Mouse (Mus musculus): Measurements from ENCODE around the gene Tubd1. TPM values are rescaled to one million over a fixed set of nuclear protein-coding genes. Genes with fewer than 3 reads are reported as not detected.

Gene Tubd1
- total and polyA plus RNA-seq, 2 experiments from 2014 or later, result 2.5 to 8.0 TPM

DNA sequence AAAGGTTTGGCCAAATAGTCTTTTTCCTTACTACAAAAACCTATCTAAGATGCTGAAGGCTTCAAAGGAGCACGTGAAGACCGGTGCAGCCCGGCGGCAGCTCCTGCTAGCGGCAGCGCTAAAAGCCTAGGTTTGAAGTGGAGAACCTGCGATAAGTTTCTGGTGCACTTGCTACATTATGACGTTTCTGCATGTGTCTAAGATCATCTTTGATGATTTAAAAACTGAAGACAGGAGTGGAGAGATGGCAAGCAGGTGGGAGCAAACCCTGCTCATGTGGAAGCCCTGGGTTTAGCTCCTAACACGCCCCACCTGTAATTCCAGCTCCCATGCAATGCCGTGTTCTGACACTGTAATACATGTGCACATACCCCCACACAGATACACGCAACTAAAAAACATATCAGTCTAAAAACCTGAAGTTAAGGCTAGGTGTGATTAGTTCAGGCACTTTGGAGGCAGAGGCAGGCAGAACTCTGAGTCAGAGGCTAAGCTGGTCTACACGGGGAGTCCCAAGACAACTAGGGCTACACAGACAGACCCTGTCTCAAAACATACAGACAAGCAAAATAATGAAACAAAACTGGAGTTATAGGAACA, 37.3 kb downstream of the Tubd1 start:
- Histone ChIP-seq H3K36me3 (replicated peaks; ENCODE audit: control insufficient read depth, insufficient read depth, low read length) (no peaks in the 10 kb centered on the region), H3K9ac (replicated peaks; ENCODE audit: low read depth, low read length) (no peak overlapping the region), H3K4me1 (ENCODE audit: control insufficient read depth, insufficient read depth) (peaks cover 34% of the 10 kb centered on the region), H3K4me3 (ENCODE audit: low read depth, low read length) (0 out of 2 replicates have a peak overlapping the region, but pooled peaks have one; percentile 17), H3K27ac (ENCODE audit: low read depth) (peak overlapping the region; percentile 73), H3K9me3 (replicated peaks; ENCODE audit: control insufficient read depth, low read length) (no peaks in the 10 kb centered on the region), H3K27me3 (ENCODE audit: control insufficient read depth, insufficient read depth, low read length) (no peaks in the 10 kb centered on the region), H3K4me2 (ENCODE audit: low read depth, low read length) (peak overlapping the region; percentile 44)
- WGBS, result 73% methylated on average over 12 of the region's 12 CpGs
- TF ChIP-seq CTCF (IDR thresholded peaks at IDR 0.05; ENCODE audit: low read depth), result no peak
- no peak for TF ChIP-seq EP300 (IDR thresholded peaks at IDR 0.05; ENCODE audit: low read depth)
- DNase-seq (ENCODE audit: low spot score) (no peak), ATAC-seq (ENCODE audit: insufficient read depth, low read depth) (no peak)

DNA sequence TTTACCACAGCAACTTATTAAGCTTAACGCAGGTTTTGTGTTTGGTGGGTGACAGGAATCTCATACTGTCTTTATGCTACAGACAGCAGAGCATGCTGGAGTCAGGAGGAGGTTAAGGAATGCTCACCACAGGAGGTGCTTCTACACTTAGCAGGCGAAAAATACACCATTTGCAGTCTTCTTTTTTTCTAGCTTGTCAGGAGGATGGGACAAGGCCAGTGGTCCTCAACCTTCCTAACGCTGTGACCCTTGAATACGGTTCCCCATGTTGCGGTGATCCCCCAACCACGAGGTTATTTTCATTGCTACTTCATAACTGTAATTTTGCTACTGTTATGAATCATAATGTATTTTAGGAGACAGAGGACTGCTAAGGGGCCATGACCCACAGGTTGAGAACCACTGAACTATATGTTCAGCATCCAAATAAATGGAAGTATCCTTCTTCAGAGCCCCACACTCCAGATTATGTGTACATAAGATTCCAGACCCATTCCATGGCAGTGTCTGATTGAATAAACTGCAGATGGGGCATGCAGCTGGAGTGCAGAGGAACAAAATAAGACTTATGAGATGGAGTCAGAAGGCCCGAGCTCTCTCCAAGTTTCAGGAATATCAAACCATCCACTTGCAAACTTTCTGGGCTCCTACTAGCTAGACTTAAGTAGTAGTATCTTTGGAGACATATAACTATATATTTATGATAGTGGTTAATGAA, 37.9 kb downstream of the Tubd1 start:
- peak overlapping the region; percentile 73 for H3K27ac ChIP-seq (ENCODE audit: low read depth)
- H3K9me3 ChIP-seq (replicated peaks; ENCODE audit: control insufficient read depth, low read length), result no peaks in the 10 kb centered on the region
- 85% methylated on average over 7 of the region's 7 CpGs for WGBS
- H3K4me1 ChIP-seq (ENCODE audit: control insufficient read depth, insufficient read depth), result peaks cover 31% of the 10 kb centered on the region
- no peak overlapping the region for H3K9ac ChIP-seq (replicated peaks; ENCODE audit: low read depth, low read length)
- no peaks in the 10 kb centered on the region for H3K36me3 ChIP-seq (replicated peaks; ENCODE audit: control insufficient read depth, insufficient read depth, low read length)
- no peaks in the 10 kb centered on the region for H3K27me3 ChIP-seq (ENCODE audit: control insufficient read depth, insufficient read depth, low read length)
- TF ChIP-seq EP300 (IDR thresholded peaks at IDR 0.05; ENCODE audit: low read depth) (no peak), CTCF (IDR thresholded peaks at IDR 0.05; ENCODE audit: low read depth) (no peak)
- DNase-seq (ENCODE audit: low spot score) (no peak), ATAC-seq (ENCODE audit: insufficient read depth, low read depth) (no peak)
- H3K4me2 ChIP-seq (ENCODE audit: low read depth, low read length), result no peak overlapping the region
- no peak overlapping the region for H3K4me3 ChIP-seq (ENCODE audit: low read depth, low read length)

DNA sequence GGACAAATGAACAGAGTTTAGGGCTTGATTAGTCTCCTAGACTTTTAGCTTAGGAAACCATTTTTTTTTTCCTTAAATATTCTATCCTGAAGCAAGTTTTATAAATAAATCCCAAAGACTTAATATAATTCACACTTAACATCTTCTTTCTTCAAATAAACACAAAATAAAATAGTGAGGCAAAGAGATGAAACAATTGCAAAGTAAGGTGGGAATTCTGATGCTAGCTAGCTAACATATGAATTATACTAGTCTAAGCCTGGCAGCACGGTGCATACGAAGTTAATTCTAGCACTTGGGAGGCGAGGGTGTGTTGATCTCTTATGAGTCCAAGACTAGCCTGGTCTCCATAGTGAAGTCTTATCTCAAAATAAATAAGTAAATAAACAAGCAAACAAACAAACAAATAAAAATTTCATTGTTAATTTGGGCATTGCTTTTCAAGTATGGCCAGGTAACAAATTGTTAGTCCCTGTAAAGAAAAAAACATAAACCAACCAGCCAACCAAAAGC, 38.6 kb downstream of the Tubd1 start:
- Histone ChIP-seq H3K4me1 (ENCODE audit: control insufficient read depth, insufficient read depth) (peaks cover 31% of the 10 kb centered on the region), H3K4me2 (ENCODE audit: low read depth, low read length) (peak overlapping the region; percentile 70; the same call in 1 of the 2 replicates)
- 80% methylated on average over 3 of the region's 3 CpGs for WGBS

DNA sequence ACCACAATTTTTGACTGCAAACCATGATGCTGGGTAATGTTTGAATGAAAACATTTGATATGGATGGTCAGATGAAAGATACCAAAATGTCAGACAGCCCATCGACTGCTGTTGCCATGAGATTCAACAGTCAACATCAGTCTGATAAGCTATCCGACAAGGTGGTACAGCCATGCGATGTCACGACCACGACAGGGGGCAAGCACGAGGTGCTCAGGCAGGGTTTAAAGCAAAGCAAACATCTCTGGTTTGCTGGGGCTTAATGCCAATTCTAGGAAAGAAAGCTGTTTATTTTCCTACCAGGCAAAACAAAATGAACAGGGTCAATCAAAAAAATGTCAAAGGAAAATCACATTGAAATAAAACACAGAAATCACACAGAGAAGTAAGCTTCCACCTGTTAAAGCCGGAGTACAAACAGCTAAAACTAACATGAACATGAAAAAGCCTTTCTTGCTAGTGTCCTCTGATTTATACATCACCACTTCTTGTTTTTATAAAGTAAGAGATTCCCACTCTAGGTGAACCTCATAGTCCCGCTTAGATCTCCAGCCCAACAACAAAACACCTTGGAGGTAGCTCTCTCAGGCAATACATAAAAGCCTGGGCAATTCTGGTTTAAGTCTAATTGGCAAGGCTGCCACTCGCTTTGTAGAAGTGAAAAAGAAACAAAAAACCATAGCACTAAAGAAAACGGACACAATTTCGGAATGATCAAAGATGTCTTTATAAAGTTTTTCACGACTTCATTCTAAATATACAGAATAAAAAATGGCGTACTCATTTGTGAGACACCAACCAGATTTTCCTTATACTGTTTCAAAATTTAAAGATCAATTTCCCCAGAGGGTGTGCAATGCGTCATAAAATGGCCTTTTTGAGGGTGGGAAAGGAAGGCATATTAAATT, 39.5 kb downstream of the Tubd1 start:
- ATAC-seq (ENCODE audit: insufficient read depth, low read depth), result no peak
- DNase-seq (ENCODE audit: low spot score), result no peak
- 58% methylated on average over 14 of the region's 14 CpGs for WGBS
- H3K36me3 ChIP-seq (replicated peaks; ENCODE audit: control insufficient read depth, insufficient read depth, low read length), result no peaks in the 10 kb centered on the region
- H3K27ac ChIP-seq (ENCODE audit: low read depth), result peak overlapping the region; percentile 88
- H3K4me1 ChIP-seq (ENCODE audit: control insufficient read depth, insufficient read depth), result peaks cover 28% of the 10 kb centered on the region
- H3K9ac ChIP-seq (replicated peaks; ENCODE audit: low read depth, low read length), result 0 out of 2 replicates have a peak overlapping the region, but pooled peaks have one; percentile 84
- peak overlapping the region; percentile 70 for H3K4me2 ChIP-seq (ENCODE audit: low read depth, low read length)
- H3K27me3 ChIP-seq (ENCODE audit: control insufficient read depth, insufficient read depth, low read length), result no peaks in the 10 kb centered on the region
- H3K9me3 ChIP-seq (replicated peaks; ENCODE audit: control insufficient read depth, low read length), result no peaks in the 10 kb centered on the region
- TF ChIP-seq CTCF (IDR thresholded peaks at IDR 0.05; ENCODE audit: low read depth) (no peak), EP300 (IDR thresholded peaks at IDR 0.05; ENCODE audit: low read depth) (no peak)
- H3K4me3 ChIP-seq (ENCODE audit: low read depth, low read length), result peak overlapping the region; percentile 62

More for the DNA sequence above, 38.6 kb downstream of the Tubd1 start:
- Histone ChIP-seq H3K27ac (ENCODE audit: low read depth) (no peak overlapping the region), H3K36me3 (replicated peaks; ENCODE audit: control insufficient read depth, insufficient read depth, low read length) (no peaks in the 10 kb centered on the region), H3K9me3 (replicated peaks; ENCODE audit: control insufficient read depth, low read length) (no peaks in the 10 kb centered on the region), H3K9ac (replicated peaks; ENCODE audit: low read depth, low read length) (no peak overlapping the region), H3K4me3 (ENCODE audit: low read depth, low read length) (no peak overlapping the region), H3K27me3 (ENCODE audit: control insufficient read depth, insufficient read depth, low read length) (no peaks in the 10 kb centered on the region)
- TF ChIP-seq EP300 (IDR thresholded peaks at IDR 0.05; ENCODE audit: low read depth) (no peak), CTCF (IDR thresholded peaks at IDR 0.05; ENCODE audit: low read depth) (no peak)
- no peak for DNase-seq (ENCODE audit: low spot score)
- ATAC-seq (ENCODE audit: insufficient read depth, low read depth), result no peak

DNA sequence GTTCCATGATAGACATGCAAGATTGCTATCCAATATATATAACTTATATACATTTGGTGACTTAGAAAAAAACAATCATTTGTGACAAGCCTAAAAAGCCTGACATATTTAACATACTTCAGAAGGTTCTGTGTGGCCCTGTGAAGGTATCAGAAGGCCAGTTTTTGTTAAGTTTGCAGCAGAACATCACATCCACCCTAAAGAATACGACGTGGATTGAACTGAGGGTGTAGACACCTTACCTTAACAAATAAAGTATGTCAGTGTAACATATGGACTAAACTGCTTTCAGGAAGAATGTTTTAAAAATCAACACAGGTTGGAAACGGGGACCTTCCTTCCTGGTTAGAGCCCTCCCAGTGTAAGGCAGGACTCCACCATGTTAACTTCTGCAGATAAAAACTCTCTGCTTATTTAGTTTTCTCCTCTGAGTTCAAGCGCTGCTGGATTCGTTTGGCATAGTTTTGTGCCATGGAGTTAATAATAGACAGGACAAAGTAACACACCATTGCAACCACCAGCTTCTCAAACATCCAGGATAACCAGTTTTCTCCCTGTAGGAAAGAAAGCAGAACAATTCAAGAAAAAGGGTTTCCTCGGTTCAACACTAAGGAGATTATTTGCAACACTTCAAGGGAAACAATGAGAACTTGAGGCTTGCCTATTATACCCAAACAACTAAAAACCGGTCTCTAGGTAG, 40.3 kb downstream of the Tubd1 start:
- H3K4me3 ChIP-seq (ENCODE audit: low read depth, low read length), result peak overlapping the region; percentile 62
- 25% methylated on average over 7 of the region's 7 CpGs for WGBS
- peak overlapping the region; percentile 88 for H3K27ac ChIP-seq (ENCODE audit: low read depth)
- no peaks in the 10 kb centered on the region for H3K36me3 ChIP-seq (replicated peaks; ENCODE audit: control insufficient read depth, insufficient read depth, low read length)
- ATAC-seq (ENCODE audit: insufficient read depth, low read depth) (no peak), DNase-seq (ENCODE audit: low spot score) (no peak)
- peak overlapping the region; percentile 70 for H3K4me2 ChIP-seq (ENCODE audit: low read depth, low read length)
- peaks cover 21% of the 10 kb centered on the region; the same call in 1 of the 2 replicates for H3K4me1 ChIP-seq (ENCODE audit: control insufficient read depth, insufficient read depth)
- H3K9me3 ChIP-seq (replicated peaks; ENCODE audit: control insufficient read depth, low read length), result no peaks in the 10 kb centered on the region
- H3K9ac ChIP-seq (replicated peaks; ENCODE audit: low read depth, low read length), result peak overlapping the region; percentile 84
- H3K27me3 ChIP-seq (ENCODE audit: control insufficient read depth, insufficient read depth, low read length), result no peaks in the 10 kb centered on the region
- TF ChIP-seq EP300 (IDR thresholded peaks at IDR 0.05; ENCODE audit: low read depth), result no peak
- TF ChIP-seq CTCF (IDR thresholded peaks at IDR 0.05; ENCODE audit: low read depth), result no peak

All from heart, postnatal 0 days (tissue).